Mouse (Mus musculus): ENCODE measurements around the gene Olfr669.
"Not testable (repeated sequence)": the region's sequence is repeated elsewhere in the genome, so short reads cannot be mapped to it uniquely, and the experiment has no call there.

Olfr669 gene

GRCm38 (mm10) chr7:104933940-104934339, at the start of gene Olfr669:
TSS of gene Olfr669 (plus strand) at chr7:104934240.
- DNase-seq (ENCODE audit: extremely low read depth, low read depth, low spot score) = no peak

- no peak for DNase-seq (ENCODE audit: extremely low read depth, low read depth, low spot score)
Observed at GRCm38 (mm10) chr7:104895852-104896251, 38.2 kb upstream of the Olfr669 start, which contains the start of gene Olfr666. TSS of gene Olfr666 (minus strand) at chr7:104895952.

GRCm38 (mm10) chr7:104921382-104921781, 12.7 kb upstream of the Olfr669 start, which contains the start of gene Olfr667:
TSS of gene Olfr667 (minus strand) at chr7:104921482.
- DNase-seq (ENCODE audit: extremely low read depth, low read depth, low spot score) = no peak

GRCm38 (mm10) chr7:104927957-104928356, 6.1 kb upstream of the Olfr669 start, which contains the start of gene Olfr668:
TSS of gene Olfr668 (minus strand) at chr7:104928057.
- no peak for DNase-seq (ENCODE audit: extremely low read depth, low read depth, low spot score)

GRCm38 (mm10) chr7:104950234-104950633, 16.2 kb downstream of the Olfr669 start:
- not testable (repeated sequence) for DNase-seq (ENCODE audit: extremely low read depth, low read depth, low spot score)

GRCm38 (mm10) chr7:104962520-104962919, 28.5 kb downstream of the Olfr669 start, which contains the start of gene Olfr670:
TSS of gene Olfr670 (minus strand) at chr7:104962620.
- no peak for DNase-seq (ENCODE audit: extremely low read depth, low read depth, low spot score)

- not testable (repeated sequence) for DNase-seq (ENCODE audit: extremely low read depth, low read depth, low spot score)
Observed at GRCm38 (mm10) chr7:104972507-104972906, 38.5 kb downstream of the Olfr669 start.

GRCm38 (mm10) chr7:104979026-104979425, 45.0 kb downstream of the Olfr669 start, which contains the start of gene Olfr671:
TSS of gene Olfr671 (minus strand) at chr7:104979126.
- no peak for DNase-seq (ENCODE audit: extremely low read depth, low read depth, low spot score)

All from fat pad, adult 2 months (tissue).